Mouse (Mus musculus): ENCODE results near the gene Olfr66. TPM values are rescaled to one million over a fixed set of nuclear protein-coding genes. Genes with fewer than 3 reads are reported as not detected.
A peak's percentile ranks its signal among the peaks of the same experiment; 100 is the strongest.

Gene Olfr66
- polyA plus RNA-seq, 1 experiment from 2014 or later = not detected

GRCm38 (mm10) chr7:103860855-103861254, 25.2 kb downstream of the Olfr66 start:
- Histone ChIP-seq H3K36me3 (replicated peaks) (no peaks in the 10 kb centered on the region), H3K4me1 (no peaks in the 10 kb centered on the region), H3K9me3 (no peaks in the 10 kb centered on the region), H3K4me3 (no peak overlapping the region), H3K27me3 (ENCODE audit: poor library complexity, severe bottlenecking) (no peaks in the 10 kb centered on the region), H3K27ac (no peak overlapping the region)
- DNase-seq (ENCODE audit: extremely low spot score, low spot score) = peak; percentile 23
- 46% methylated on average over 1 of the region's 1 CpGs for WGBS

- Histone ChIP-seq H3K9me3 (no peaks in the 10 kb centered on the region), H3K27ac (no peak overlapping the region), H3K36me3 (replicated peaks) (no peaks in the 10 kb centered on the region), H3K4me1 (no peaks in the 10 kb centered on the region), H3K27me3 (ENCODE audit: poor library complexity, severe bottlenecking) (no peaks in the 10 kb centered on the region), H3K4me3 (no peak overlapping the region)
- no peak for DNase-seq (ENCODE audit: extremely low spot score, low spot score)
- 68% methylated on average over 2 of the region's 2 CpGs for WGBS
These were observed 27.0 kb downstream of the Olfr66 start for GRCm38 (mm10) chr7:103859076-103859475.

- no peaks in the 10 kb centered on the region for H3K27me3 ChIP-seq (ENCODE audit: poor library complexity, severe bottlenecking)
- 73% methylated on average over 1 of the region's 1 CpGs for WGBS
- DNase-seq (ENCODE audit: extremely low spot score, low spot score) = no peak
- H3K36me3 ChIP-seq (replicated peaks) = no peaks in the 10 kb centered on the region
- H3K4me1 ChIP-seq = no peaks in the 10 kb centered on the region
- no peak overlapping the region for H3K4me3 ChIP-seq
- H3K27ac ChIP-seq = no peak overlapping the region
- H3K9me3 ChIP-seq = no peaks in the 10 kb centered on the region
These were observed 31.4 kb downstream of the Olfr66 start for GRCm38 (mm10) chr7:103854669-103855068.

GRCm38 (mm10) chr7:103853090-103853489, 33.0 kb downstream of the Olfr66 start, which contains the start of gene Hbb-y:
TSS of gene Hbb-y (minus strand) at chr7:103853216.
- no peaks in the 10 kb centered on the region for H3K36me3 ChIP-seq (replicated peaks)
- 77% methylated on average over 2 of the region's 2 CpGs for WGBS
- DNase-seq (ENCODE audit: extremely low spot score, low spot score) = no peak
- no peak within 1 kb of the TSS for H3K27ac ChIP-seq
- H3K4me1 ChIP-seq = no peaks in the 10 kb centered on the region
- no peaks in the 10 kb centered on the region for H3K27me3 ChIP-seq (ENCODE audit: poor library complexity, severe bottlenecking)
- H3K9me3 ChIP-seq = no peaks in the 10 kb centered on the region
- H3K4me3 ChIP-seq = no peak within 1 kb of the TSS

- Histone ChIP-seq H3K27ac (no peak overlapping the region), H3K27me3 (ENCODE audit: poor library complexity, severe bottlenecking) (no peaks in the 10 kb centered on the region), H3K36me3 (replicated peaks) (no peaks in the 10 kb centered on the region), H3K4me1 (no peaks in the 10 kb centered on the region), H3K9me3 (no peaks in the 10 kb centered on the region), H3K4me3 (no peak overlapping the region)
- WGBS = 71% methylated on average over 2 of the region's 2 CpGs
- no peak for DNase-seq (ENCODE audit: extremely low spot score, low spot score)
These were observed 41.3 kb downstream of the Olfr66 start for GRCm38 (mm10) chr7:103844525-103845325.

GRCm38 (mm10) chr7:103843034-103843433, 43.0 kb downstream of the Olfr66 start, which contains the start of gene Hbb-bh1:
TSS of gene Hbb-bh1 (minus strand) at chr7:103843164.
- no peaks in the 10 kb centered on the region for H3K27me3 ChIP-seq (ENCODE audit: poor library complexity, severe bottlenecking)
- H3K27ac ChIP-seq = no peak within 1 kb of the TSS
- no peaks in the 10 kb centered on the region for H3K4me1 ChIP-seq
- peak within 1 kb of the TSS; percentile 6; the same call in 1 of the 2 replicates for H3K4me3 ChIP-seq
- WGBS = 90% methylated on average over 2 of the region's 2 CpGs
- DNase-seq (ENCODE audit: extremely low spot score, low spot score) = no peak
- no peaks in the 10 kb centered on the region for H3K36me3 ChIP-seq (replicated peaks)
- H3K9me3 ChIP-seq = no peaks in the 10 kb centered on the region

GRCm38 (mm10) chr7:103840268-103840667, 45.8 kb downstream of the Olfr66 start, which contains the start of gene Hbb-bh2:
TSS of gene Hbb-bh2 (minus strand) at chr7:103840520.
- H3K4me1 ChIP-seq = no peaks in the 10 kb centered on the region
- no peaks in the 10 kb centered on the region for H3K27me3 ChIP-seq (ENCODE audit: poor library complexity, severe bottlenecking)
- WGBS = 73% methylated on average over 3 of the region's 3 CpGs
- DNase-seq (ENCODE audit: extremely low spot score, low spot score) = no peak
- H3K36me3 ChIP-seq (replicated peaks) = no peaks in the 10 kb centered on the region
- H3K27ac ChIP-seq = no peak within 1 kb of the TSS
- no peaks in the 10 kb centered on the region for H3K9me3 ChIP-seq
- no peak within 1 kb of the TSS for H3K4me3 ChIP-seq

Other genes starting within 250 kb of the Olfr66 start
- not detected in 2 replicates for gene Olfr622, start 243.6 kb downstream of the Olfr66 start, polyA plus RNA-seq (2016; fragmentation: Nextera tagmentation; extraction: Ambion mirVana)
- not detected in 2 replicates for gene Olfr623, start 222.6 kb downstream of the Olfr66 start, polyA plus RNA-seq (2016; fragmentation: Nextera tagmentation; extraction: Ambion mirVana)
- gene Olfr624, start 215.1 kb downstream of the Olfr66 start, polyA plus RNA-seq (2016; fragmentation: Nextera tagmentation; extraction: Ambion mirVana) = 0.04 TPM in 2 replicates
- gene Olfr625-ps1, start 203.5 kb downstream of the Olfr66 start, polyA plus RNA-seq (2016; fragmentation: Nextera tagmentation; extraction: Ambion mirVana) = not detected in 2 replicates
- not detected in 2 replicates for gene Olfr243, start 171.6 kb downstream of the Olfr66 start, polyA plus RNA-seq (2016; fragmentation: Nextera tagmentation; extraction: Ambion mirVana)
- gene Olfr628, start 155.9 kb downstream of the Olfr66 start, polyA plus RNA-seq (2016; fragmentation: Nextera tagmentation; extraction: Ambion mirVana) = not detected in 2 replicates
- gene Olfr629, start 141.3 kb downstream of the Olfr66 start, polyA plus RNA-seq (2016; fragmentation: Nextera tagmentation; extraction: Ambion mirVana) = not detected in 2 replicates
- not detected in 2 replicates for gene Olfr630, start 128.9 kb downstream of the Olfr66 start, polyA plus RNA-seq (2016; fragmentation: Nextera tagmentation; extraction: Ambion mirVana)
- gene Olfr69, start 114.7 kb downstream of the Olfr66 start, polyA plus RNA-seq (2016; fragmentation: Nextera tagmentation; extraction: Ambion mirVana) = not detected in 2 replicates
- gene Olfr68, start 106.6 kb downstream of the Olfr66 start, polyA plus RNA-seq (2016; fragmentation: Nextera tagmentation; extraction: Ambion mirVana) = not detected in 2 replicates
- gene Olfr67, start 94.4 kb downstream of the Olfr66 start, polyA plus RNA-seq (2016; fragmentation: Nextera tagmentation; extraction: Ambion mirVana) = not detected in 2 replicates
- 183 and 303 TPM in 2 replicates for gene Hbb-bt, start 72.3 kb downstream of the Olfr66 start, polyA plus RNA-seq (2016; fragmentation: Nextera tagmentation; extraction: Ambion mirVana)
- gene Hbb-bs, start 58.2 kb downstream of the Olfr66 start, polyA plus RNA-seq (2016; fragmentation: Nextera tagmentation; extraction: Ambion mirVana) = 80.0 and 102 TPM in 2 replicates
- 0.37 and 0.52 TPM in 2 replicates for gene Hbb-bh2, start 45.7 kb downstream of the Olfr66 start, polyA plus RNA-seq (2016; fragmentation: Nextera tagmentation; extraction: Ambion mirVana)
- gene Hbb-bh1, start 43.1 kb downstream of the Olfr66 start, polyA plus RNA-seq (2016; fragmentation: Nextera tagmentation; extraction: Ambion mirVana) = 4,104 and 5,437 TPM in 2 replicates
- gene Hbb-y, start 33.0 kb downstream of the Olfr66 start, polyA plus RNA-seq (2016; fragmentation: Nextera tagmentation; extraction: Ambion mirVana) = 8,184 and 11,241 TPM in 2 replicates
- not detected in 2 replicates for gene Olfr64, start 8.2 kb upstream of the Olfr66 start, polyA plus RNA-seq (2016; fragmentation: Nextera tagmentation; extraction: Ambion mirVana)
- not detected in 2 replicates for gene Olfr65, start 17.2 kb upstream of the Olfr66 start, polyA plus RNA-seq (2016; fragmentation: Nextera tagmentation; extraction: Ambion mirVana)
- gene Olfr631, start 42.6 kb upstream of the Olfr66 start, polyA plus RNA-seq (2016; fragmentation: Nextera tagmentation; extraction: Ambion mirVana) = not detected in 2 replicates
- gene Olfr632, start 48.1 kb upstream of the Olfr66 start, polyA plus RNA-seq (2016; fragmentation: Nextera tagmentation; extraction: Ambion mirVana) = not detected in 2 replicates
- gene Olfr633, start 58.2 kb upstream of the Olfr66 start, polyA plus RNA-seq (2016; fragmentation: Nextera tagmentation; extraction: Ambion mirVana) = not detected in 2 replicates
- 0.02 TPM in 1 of 2 replicates, not detected in the other for gene Olfr635, start 84.9 kb upstream of the Olfr66 start, polyA plus RNA-seq (2016; fragmentation: Nextera tagmentation; extraction: Ambion mirVana)
- gene Olfr638, start 112.5 kb upstream of the Olfr66 start, polyA plus RNA-seq (2016; fragmentation: Nextera tagmentation; extraction: Ambion mirVana) = not detected in 2 replicates
- gene Olfr639, start 131.1 kb upstream of the Olfr66 start, polyA plus RNA-seq (2016; fragmentation: Nextera tagmentation; extraction: Ambion mirVana) = 0.02 TPM in 1 of 2 replicates, not detected in the other
- gene Olfr640, start 139.3 kb upstream of the Olfr66 start, polyA plus RNA-seq (2016; fragmentation: Nextera tagmentation; extraction: Ambion mirVana) = not detected in 2 replicates
- not detected in 2 replicates for gene Olfr641, start 149.2 kb upstream of the Olfr66 start, polyA plus RNA-seq (2016; fragmentation: Nextera tagmentation; extraction: Ambion mirVana)
- not detected in 2 replicates for gene Olfr642, start 166.4 kb upstream of the Olfr66 start, polyA plus RNA-seq (2016; fragmentation: Nextera tagmentation; extraction: Ambion mirVana)
- not detected in 2 replicates for gene 4930516K23Rik, start 175.2 kb upstream of the Olfr66 start, polyA plus RNA-seq (2016; fragmentation: Nextera tagmentation; extraction: Ambion mirVana)
- not detected in 2 replicates for gene Olfr644, start 185.6 kb upstream of the Olfr66 start, polyA plus RNA-seq (2016; fragmentation: Nextera tagmentation; extraction: Ambion mirVana)
- gene Olfr645, start 199.2 kb upstream of the Olfr66 start, polyA plus RNA-seq (2016; fragmentation: Nextera tagmentation; extraction: Ambion mirVana) = not detected in 2 replicates
- gene Olfr646, start 218.6 kb upstream of the Olfr66 start, polyA plus RNA-seq (2016; fragmentation: Nextera tagmentation; extraction: Ambion mirVana) = not detected in 2 replicates
- gene Ubqln5, start 243.6 kb upstream of the Olfr66 start, polyA plus RNA-seq (2016; fragmentation: Nextera tagmentation; extraction: Ambion mirVana) = not detected in 2 replicates

All from forebrain, embryonic 10.5 days (tissue).